Mouse (Mus musculus) embryo, embryonic 10.5 days (tissue): ENCODE results near the gene Tbcd.

ENCODE experiments used
- DNase-seq: peaks from one replicate; pipeline ENCODE4 v3.0.0-alpha.2; 2015; ENCODE audit warnings: low spot score

The Tbcd gene

DNA sequence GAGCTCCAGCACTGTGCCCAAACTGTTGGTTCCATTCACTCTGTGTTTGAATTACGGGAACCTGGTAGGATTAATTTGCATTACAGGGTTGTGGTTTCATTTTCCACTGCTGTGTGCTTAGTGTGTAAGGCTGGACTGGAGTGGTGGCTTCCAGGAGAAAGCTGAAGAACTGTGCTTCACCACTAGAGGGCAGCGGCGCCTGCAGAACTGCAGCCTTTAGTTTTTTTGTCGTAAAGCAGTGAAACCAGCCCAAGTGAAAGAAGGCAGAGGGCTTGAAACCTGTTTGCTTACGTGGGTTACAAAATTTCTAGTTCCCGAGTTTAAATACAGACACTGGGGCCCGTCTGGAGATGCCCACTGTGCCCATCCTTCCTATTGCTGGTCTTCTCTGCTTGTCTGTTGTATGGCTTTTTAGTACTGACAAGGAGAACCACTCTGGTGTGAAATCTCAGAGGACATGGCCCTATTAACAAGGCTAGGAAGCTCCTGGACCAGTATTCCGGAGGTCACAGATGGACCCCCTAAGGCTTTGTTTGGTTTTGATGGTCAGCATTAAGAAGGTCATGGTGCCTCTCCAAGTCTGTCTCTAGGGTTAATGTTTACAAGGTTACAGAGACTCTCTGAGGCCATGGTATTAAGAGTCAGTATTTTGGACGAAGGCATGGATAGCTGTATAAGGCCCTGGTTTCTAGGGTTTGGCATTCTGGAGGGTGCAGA lies 24.1 kb downstream of the Tbcd start:
- DNase-seq, result peak; percentile 79

GRCm38 (mm10) chr11:121479476-121480203 lies 27.9 kb downstream of the Tbcd start:
- DNase-seq, result no peak

DNA sequence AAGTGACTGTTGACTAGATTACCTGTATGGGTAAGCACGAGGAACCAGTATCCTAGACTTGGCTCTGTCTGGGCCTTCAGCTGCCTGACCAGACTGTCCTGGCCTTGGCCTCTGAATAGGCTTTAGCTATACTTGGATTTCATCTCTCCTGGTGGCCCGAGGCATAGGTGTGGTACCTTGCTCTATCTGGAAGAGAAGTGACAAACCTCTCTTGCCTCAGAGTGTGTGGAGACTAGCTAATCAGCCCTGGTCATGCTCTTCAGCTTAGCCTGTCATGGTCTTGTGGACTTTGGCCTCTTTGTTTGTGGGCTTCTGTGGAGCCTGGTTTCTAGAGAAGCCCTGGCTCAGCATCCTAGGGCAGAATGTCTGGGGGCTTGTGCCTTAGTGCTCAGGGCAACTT lies 29.4 kb downstream of the Tbcd start:
- no peak for DNase-seq

DNA sequence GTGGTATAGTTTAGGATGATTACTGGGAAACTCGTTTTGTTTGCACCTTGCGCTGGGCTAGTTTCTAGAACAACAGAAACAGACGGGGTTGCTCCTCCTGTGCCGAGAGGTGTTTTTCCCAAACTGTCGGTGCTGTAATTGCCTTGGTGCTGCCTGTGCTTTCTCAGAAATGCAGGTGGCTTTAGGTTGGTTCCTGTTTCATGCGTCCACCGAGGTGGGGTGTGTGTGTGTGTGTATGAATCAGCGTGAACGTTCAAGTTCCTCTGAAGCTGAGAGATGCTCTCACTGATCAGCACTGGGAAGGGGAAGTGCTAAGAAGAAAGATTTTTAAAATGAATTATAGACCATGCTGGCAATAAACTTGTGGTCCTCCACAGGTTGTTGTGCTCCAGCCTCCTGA lies 34.1 kb downstream of the Tbcd start:
- no peak for DNase-seq

- no peak for DNase-seq
Observed at GRCm38 (mm10) chr11:121490651-121491050, 38.9 kb downstream of the Tbcd start.

- no peak for DNase-seq
Observed at GRCm38 (mm10) chr11:121500595-121500994, 48.8 kb downstream of the Tbcd start.

DNA sequence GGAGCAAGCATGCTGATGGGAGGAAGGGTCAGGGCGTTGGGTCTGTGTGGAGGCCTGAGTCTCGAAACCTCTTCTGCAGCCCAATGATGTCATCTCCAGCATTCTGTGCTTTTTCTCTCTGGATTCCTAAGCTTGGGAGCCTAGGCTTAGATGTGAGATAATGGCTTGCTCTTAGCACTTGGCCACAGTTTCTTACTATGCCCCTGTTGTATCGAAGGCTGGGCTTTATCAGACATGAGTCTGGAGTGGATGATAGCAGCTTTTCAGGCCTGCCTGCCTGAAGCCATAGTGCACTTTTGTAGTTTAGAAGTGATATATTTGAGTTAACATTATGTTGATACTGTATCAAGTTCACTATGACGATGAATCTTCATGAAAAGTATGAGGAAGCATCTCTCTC lies 49.8 kb downstream of the Tbcd start:
- DNase-seq, result no peak

DNA sequence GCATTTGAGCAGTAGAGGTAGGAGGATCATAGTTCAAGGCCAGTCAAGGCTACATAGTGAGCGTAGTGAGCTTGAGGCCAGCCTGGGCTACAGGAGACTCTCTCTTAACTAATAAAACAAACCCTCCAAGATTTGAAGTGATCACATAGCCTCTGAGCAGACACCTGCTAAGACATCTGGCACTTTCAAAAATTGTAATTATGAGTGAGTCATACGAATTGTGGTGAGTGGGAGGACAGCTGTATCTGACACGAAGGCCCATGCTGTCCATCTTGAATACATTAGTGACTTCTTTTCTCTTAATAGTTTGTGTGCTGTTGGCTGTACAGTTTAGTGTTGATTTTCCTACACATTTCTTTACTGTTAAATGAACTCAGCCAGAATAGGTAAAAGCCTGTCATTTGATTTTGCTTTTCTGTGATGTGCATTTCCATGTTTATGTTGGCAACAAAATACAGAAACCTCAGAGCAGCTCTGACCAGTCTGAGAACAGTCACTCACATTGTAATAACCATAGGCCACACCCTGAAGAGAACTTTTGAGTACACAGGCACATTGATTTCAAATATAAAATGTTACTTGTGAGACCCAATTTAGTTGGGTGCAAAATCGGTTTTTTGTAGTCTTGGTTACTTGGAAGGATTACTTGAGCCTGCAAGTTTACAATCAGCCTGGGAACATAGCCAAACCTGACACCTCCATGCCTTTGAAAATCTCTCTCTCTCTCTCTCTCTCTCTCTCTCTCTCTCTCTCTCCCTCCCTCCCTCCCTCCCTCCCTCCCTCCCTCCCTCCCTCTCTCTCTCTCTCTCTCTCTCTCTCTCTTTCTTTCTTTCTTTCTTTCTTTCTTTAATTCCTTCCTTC lies 50.5 kb downstream of the Tbcd start:
- DNase-seq, result no peak

GRCm38 (mm10) chr11:121508478-121508877 lies 56.7 kb downstream of the Tbcd start:
- DNase-seq, result no peak

DNA sequence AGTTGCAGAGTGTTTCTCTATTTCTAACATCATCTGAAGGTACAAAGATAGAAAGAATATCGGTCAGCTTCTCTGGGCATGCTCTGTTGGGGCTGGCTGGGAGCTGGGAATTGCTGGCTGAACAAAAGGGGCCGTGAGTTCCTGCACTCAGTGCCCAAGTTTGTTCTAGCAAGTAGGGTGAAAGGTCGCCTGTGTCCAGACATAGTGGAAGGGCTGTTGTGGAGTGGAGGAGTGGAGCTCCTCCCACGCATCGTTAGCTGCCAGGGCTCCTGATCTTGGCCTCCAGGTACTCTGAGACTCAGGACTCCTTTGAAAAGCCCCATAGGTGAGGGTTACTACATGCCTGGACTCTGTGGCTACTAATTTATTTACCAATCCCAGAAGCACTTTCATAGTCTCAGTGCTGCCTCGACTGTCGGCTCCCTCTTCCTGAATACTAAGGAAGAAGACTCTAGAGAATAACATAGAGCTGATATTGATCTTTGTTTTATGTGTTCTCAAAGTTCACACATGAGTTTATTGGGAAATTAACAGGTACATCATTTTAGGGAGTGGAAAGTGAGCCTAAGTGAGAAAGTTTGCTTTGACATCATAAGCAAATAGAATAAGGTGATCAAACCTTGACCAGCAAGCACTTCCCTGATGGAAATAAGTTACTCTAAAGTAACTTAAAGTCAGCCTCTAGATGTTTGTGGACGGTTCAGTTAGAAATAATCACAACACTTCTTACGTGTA lies 58.9 kb downstream of the Tbcd start:
- peak; percentile 17 for DNase-seq

DNA sequence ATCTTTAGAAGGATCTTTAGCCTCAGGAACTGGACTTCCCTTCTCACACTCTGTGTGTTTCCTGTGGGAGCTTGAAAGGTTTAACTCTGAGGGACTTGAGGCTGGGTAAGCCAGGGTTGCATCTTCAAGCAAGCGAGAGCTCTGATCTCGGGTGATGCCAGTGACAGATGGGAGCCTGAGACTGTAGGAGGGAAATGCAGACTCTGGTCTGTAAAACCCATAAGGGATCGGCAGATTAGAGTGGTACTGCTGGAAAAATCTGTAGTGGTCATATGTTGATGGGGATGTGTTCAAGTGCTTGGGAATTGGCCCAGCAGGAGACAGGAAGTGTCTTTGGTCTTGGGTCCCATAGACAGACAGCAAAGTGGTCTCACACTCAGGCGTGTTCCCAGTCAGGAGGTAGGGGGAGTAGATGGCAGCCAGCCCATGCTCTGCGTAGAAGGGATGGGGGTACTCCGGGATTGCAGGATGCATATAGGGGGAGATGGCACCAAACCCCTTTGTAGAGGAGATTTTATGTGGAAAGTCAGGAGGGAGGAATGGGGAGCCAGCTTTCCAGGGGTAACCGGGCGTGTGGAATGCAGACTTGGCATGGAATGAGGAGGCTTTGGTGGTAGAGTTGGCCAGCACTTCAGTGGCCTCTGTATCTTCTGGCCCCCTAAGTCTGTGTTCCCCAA lies 61.3 kb downstream of the Tbcd start:
- DNase-seq, result no peak

GRCm38 (mm10) chr11:121515996-121516395 lies 64.2 kb downstream of the Tbcd start:
- DNase-seq, result no peak

- no peak for DNase-seq
Observed at GRCm38 (mm10) chr11:121516906-121517305, 65.2 kb downstream of the Tbcd start.

DNA sequence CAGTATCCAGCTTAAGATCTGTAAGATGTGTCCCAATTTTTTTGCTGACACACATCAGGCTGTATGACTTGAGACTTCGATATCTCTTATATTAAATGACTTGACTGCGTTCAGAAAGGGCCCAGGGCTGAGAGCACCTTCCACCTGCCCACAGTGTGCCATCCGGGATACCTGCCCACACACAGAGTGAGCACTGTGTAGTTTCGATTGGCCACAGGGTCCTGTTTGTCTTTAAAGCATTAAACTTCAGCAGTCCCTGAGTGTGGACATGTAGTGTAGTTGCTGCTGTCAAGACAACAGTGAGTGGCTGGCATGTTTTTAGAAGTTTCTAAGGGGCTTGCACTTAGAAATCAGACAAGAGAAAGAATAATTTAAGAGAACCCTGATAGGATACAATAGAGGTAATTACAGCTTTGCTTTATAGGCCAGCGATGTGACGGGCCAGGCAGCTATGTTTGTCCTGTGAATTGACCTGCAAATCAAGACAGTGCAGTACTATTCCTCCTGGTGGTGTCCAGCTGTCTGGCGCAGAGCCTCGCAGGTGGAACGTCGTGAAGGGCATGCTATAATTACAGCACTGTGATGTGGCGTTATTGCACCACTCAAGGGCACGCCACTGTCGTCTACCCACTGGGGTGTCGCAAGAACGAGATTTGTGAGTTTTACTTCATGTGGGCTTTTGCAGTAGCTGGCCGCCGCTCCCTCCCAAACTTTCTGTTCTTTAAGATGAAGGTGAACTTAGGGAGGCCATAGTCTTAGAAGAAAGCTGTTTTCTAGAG lies 66.1 kb downstream of the Tbcd start:
- no peak for DNase-seq

DNA sequence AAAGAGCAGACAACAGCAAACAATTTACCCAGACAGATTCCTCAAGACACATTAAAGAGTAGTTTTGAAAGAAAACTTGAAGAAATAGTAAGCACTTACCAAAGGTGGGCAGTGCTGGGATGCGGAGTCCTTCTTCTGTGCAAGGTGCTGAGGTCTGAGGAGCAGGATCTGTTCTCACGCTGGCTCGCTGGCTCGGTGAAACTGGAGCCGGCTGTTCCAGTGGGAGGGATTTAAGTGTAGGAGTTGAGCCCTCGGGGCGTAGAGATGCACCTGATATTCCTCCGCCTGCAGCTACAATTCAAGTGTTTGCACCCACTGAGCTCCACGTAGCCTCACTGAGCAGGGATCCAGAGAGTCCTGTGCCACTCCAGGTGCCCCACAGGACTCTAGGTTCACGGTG lies 67.4 kb downstream of the Tbcd start, which contains the start of gene Zfp750:
TSS of gene Zfp750 (minus strand) at position 203 of the 400 bp plus-strand sequence.
- peak; percentile 12 for DNase-seq

GRCm38 (mm10) chr11:121519703-121520102 lies 68.0 kb downstream of the Tbcd start:
- no peak for DNase-seq

DNA sequence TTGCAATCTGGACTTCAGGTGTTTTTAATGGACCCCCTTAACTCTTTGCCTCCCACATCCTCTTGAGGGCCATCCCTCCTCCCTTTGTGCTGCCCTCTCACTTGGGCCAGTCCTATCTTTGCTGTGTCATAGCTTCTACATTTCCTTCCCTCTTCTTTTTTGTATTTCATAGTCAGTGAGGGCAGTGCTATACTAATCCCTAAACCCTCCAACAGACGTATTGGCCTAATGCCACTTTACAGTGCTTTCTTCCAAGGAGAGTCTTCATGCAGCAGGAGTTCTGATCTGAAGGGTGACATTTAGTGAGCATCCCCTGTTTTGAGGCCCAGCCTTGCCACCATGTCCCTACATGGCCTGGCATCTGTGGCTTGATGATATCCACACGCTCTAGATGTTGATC lies 69.0 kb downstream of the Tbcd start:
- DNase-seq, result no peak

- no peak for DNase-seq
Observed at GRCm38 (mm10) chr11:121522156-121522762, 70.5 kb downstream of the Tbcd start.

- DNase-seq, result no peak
Observed at GRCm38 (mm10) chr11:121524191-121524590, 72.4 kb downstream of the Tbcd start.

- no peak for DNase-seq
Observed at GRCm38 (mm10) chr11:121529747-121530146, 78.0 kb downstream of the Tbcd start.
